Mouse (Mus musculus): ENCODE results near the gene Stmn1. TPM values are rescaled to one million over a fixed set of nuclear protein-coding genes. Genes with fewer than 3 reads are reported as not detected.

Gene Stmn1
- polyA plus RNA-seq, 1 experiment from 2014 or later, result 1,653 TPM

GRCm38 (mm10) chr4:134465789-134466188, 2.3 kb upstream of the Stmn1 start:
- 44% methylated on average over 12 of the region's 12 CpGs for WGBS
- H3K4me3 ChIP-seq (ENCODE audit: low read depth, low read length), result no peak overlapping the region

GRCm38 (mm10) chr4:134466381-134467262, 1.5 kb upstream of the Stmn1 start:
- H3K4me1 ChIP-seq (ENCODE audit: control insufficient read depth, insufficient read depth, low read length), result peaks cover 2% of the 10 kb centered on the region; the same call in 1 of the 2 replicates
- H3K27ac ChIP-seq (ENCODE audit: low read length), result no peak overlapping the region
- peaks cover 10% of the 10 kb centered on the region for H3K36me3 ChIP-seq (ENCODE audit: control insufficient read depth, insufficient read depth, low read length)
- no peaks in the 10 kb centered on the region for H3K27me3 ChIP-seq (ENCODE audit: control insufficient read depth, insufficient read depth, low read length)
- H3K4me3 ChIP-seq (ENCODE audit: low read depth, low read length), result peak overlapping the region; percentile 94; the same call in 1 of the 2 replicates
- no peak overlapping the region for H3K4me2 ChIP-seq (replicated peaks; ENCODE audit: low read depth, low read length)
- no peak overlapping the region for H3K9ac ChIP-seq (replicated peaks; ENCODE audit: low read depth, low read length)
- H3K9me3 ChIP-seq (ENCODE audit: control insufficient read depth, low read depth, low read length), result no peaks in the 10 kb centered on the region
- WGBS, result 57% methylated on average over 11 of the region's 11 CpGs
- ATAC-seq (ENCODE audit: insufficient number of reproducible peaks, insufficient read depth, low FRiP score, low read depth), result no peak

More at GRCm38 (mm10) chr4:134465789-134466188, 2.3 kb upstream of the Stmn1 start:
- ATAC-seq (ENCODE audit: insufficient number of reproducible peaks, insufficient read depth, low FRiP score, low read depth), result no peak
- H3K27me3 ChIP-seq (ENCODE audit: control insufficient read depth, insufficient read depth, low read length), result no peaks in the 10 kb centered on the region
- H3K4me1 ChIP-seq (ENCODE audit: control insufficient read depth, insufficient read depth, low read length), result peaks cover 2% of the 10 kb centered on the region; the same call in 1 of the 2 replicates
- no peak overlapping the region for H3K4me2 ChIP-seq (replicated peaks; ENCODE audit: low read depth, low read length)
- peaks cover 1% of the 10 kb centered on the region; the same call in 1 of the 2 replicates for H3K36me3 ChIP-seq (ENCODE audit: control insufficient read depth, insufficient read depth, low read length)
- no peak overlapping the region for H3K9ac ChIP-seq (replicated peaks; ENCODE audit: low read depth, low read length)
- H3K27ac ChIP-seq (ENCODE audit: low read length), result no peak overlapping the region
- H3K9me3 ChIP-seq (ENCODE audit: control insufficient read depth, low read depth, low read length), result no peaks in the 10 kb centered on the region

DNA sequence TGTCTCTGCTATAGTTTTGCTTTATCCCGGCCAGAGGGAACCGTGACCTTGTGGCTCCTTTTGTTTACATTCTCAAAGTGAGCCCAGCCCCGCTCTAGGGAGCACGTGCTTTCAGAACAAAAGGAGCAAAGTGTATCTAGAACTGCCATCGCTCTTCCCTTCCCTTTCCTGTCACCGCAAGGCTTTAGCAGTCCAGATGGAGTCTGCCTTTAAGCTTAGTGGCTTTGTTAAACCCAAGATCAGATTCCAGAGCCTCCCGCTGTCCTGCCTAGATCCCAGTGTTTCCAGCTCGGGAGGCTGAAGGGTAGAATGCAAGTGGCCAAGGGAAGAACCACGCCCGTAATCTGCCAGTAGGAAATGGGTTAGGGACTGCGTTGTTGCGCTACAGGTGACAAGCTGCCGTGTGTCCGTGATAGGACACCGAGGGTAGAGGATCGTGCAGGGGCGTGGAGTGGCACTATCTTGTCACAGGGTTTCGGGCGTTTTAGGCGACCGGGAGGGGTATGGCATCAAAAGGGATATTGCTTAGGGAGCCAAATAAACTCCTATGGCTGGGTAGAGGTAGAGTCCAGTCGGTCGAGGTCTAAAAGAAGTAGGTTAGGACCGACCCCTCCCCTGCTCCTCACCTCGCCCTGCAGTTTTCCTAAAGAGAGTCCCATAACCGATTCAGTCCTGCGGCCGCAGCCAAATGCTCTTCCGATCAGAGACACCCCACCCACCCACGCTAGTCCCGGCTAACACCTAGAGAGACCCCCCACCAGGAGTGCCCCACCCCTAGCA, 495 bp upstream of the Stmn1 start:
- ATAC-seq (ENCODE audit: insufficient number of reproducible peaks, insufficient read depth, low FRiP score, low read depth), result no peak; the same call in 1 of the 2 replicates
- H3K27ac ChIP-seq (ENCODE audit: low read length), result peak overlapping the region; percentile 4; the same call in 1 of the 2 replicates
- H3K9me3 ChIP-seq (ENCODE audit: control insufficient read depth, low read depth, low read length), result no peaks in the 10 kb centered on the region
- peak overlapping the region; percentile 94 for H3K4me3 ChIP-seq (ENCODE audit: low read depth, low read length)
- H3K4me2 ChIP-seq (replicated peaks; ENCODE audit: low read depth, low read length), result peak overlapping the region; percentile 88
- peaks cover 20% of the 10 kb centered on the region for H3K36me3 ChIP-seq (ENCODE audit: control insufficient read depth, insufficient read depth, low read length)
- H3K4me1 ChIP-seq (ENCODE audit: control insufficient read depth, insufficient read depth, low read length), result peaks cover 2% of the 10 kb centered on the region; the same call in 1 of the 2 replicates
- H3K27me3 ChIP-seq (ENCODE audit: control insufficient read depth, insufficient read depth, low read length), result no peaks in the 10 kb centered on the region
- WGBS, result 0% methylated on average over 31 of the region's 31 CpGs
- peak overlapping the region; percentile 43 for H3K9ac ChIP-seq (replicated peaks; ENCODE audit: low read depth, low read length)

GRCm38 (mm10) chr4:134468578-134469266, 602 bp downstream of the Stmn1 start:
- Histone ChIP-seq H3K27me3 (ENCODE audit: control insufficient read depth, insufficient read depth, low read length) (no peaks in the 10 kb centered on the region), H3K4me3 (ENCODE audit: low read depth, low read length) (peak overlapping the region; percentile 94), H3K36me3 (ENCODE audit: control insufficient read depth, insufficient read depth, low read length) (peaks cover 26% of the 10 kb centered on the region), H3K27ac (ENCODE audit: low read length) (peak overlapping the region; percentile 96), H3K4me1 (ENCODE audit: control insufficient read depth, insufficient read depth, low read length) (peaks cover 2% of the 10 kb centered on the region; the same call in 1 of the 2 replicates), H3K9me3 (ENCODE audit: control insufficient read depth, low read depth, low read length) (no peaks in the 10 kb centered on the region), H3K9ac (replicated peaks; ENCODE audit: low read depth, low read length) (peak overlapping the region; percentile 94), H3K4me2 (replicated peaks; ENCODE audit: low read depth, low read length) (peak overlapping the region; percentile 88)
- under 1% methylated on average over 68 of the region's 68 CpGs for WGBS
- peak; percentile 88 for ATAC-seq (ENCODE audit: insufficient number of reproducible peaks, insufficient read depth, low FRiP score, low read depth)

DNA sequence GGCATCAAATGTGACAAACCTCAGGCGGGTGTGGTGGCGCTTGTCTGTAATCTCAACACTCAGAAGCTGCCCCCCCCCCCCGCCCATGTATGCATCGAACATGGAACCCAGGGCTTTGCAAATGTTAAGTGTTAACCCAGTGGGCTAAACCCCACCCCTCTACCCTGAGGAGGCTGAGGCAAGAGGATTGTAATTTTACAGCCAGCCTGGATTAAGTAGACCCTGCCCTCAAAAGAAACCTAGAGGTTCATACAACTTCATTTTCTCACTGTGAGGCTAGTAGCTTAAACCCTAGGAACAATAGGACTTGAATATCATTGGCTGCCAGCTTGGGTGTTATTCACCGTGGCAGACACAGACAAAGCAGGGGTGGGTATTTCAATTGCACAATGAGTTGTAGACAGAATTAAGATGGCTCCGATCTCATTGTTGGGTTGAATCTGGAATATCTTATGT, 1.2 kb downstream of the Stmn1 start:
- Histone ChIP-seq H3K4me1 (ENCODE audit: control insufficient read depth, insufficient read depth, low read length) (peaks cover 2% of the 10 kb centered on the region; the same call in 1 of the 2 replicates), H3K27ac (ENCODE audit: low read length) (peak overlapping the region; percentile 13; the same call in 1 of the 2 replicates), H3K9ac (replicated peaks; ENCODE audit: low read depth, low read length) (peak overlapping the region; percentile 94), H3K4me3 (ENCODE audit: low read depth, low read length) (peak overlapping the region; percentile 94), H3K4me2 (replicated peaks; ENCODE audit: low read depth, low read length) (peak overlapping the region; percentile 88), H3K36me3 (ENCODE audit: control insufficient read depth, insufficient read depth, low read length) (peaks cover 32% of the 10 kb centered on the region), H3K9me3 (ENCODE audit: control insufficient read depth, low read depth, low read length) (no peaks in the 10 kb centered on the region), H3K27me3 (ENCODE audit: control insufficient read depth, insufficient read depth, low read length) (no peaks in the 10 kb centered on the region)
- no peak for ATAC-seq (ENCODE audit: insufficient number of reproducible peaks, insufficient read depth, low FRiP score, low read depth)
- 15% methylated on average over 6 of the region's 6 CpGs for WGBS

DNA sequence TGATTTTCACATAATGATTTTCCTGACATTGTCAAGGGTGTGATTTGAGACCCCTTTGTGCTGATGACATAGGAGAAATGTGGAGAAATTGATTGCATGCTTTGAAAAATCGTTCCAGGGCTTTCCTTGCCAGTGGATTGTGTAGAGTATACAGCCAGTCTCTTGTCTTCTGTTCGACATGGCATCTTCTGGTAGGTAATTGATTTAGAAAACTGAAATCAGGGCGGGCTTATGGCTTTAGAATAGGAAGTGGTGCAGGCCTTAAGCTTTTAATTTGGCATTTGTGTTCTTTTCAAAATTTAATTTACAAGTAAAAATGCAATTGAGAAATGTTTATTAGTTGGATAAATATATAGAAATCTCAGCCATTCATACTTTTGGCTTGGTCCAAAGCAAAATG, 1.9 kb downstream of the Stmn1 start:
- H3K4me1 ChIP-seq (ENCODE audit: control insufficient read depth, insufficient read depth, low read length), result peaks cover 2% of the 10 kb centered on the region; the same call in 1 of the 2 replicates
- ATAC-seq (ENCODE audit: insufficient number of reproducible peaks, insufficient read depth, low FRiP score, low read depth), result no peak
- no peaks in the 10 kb centered on the region for H3K9me3 ChIP-seq (ENCODE audit: control insufficient read depth, low read depth, low read length)
- no peaks in the 10 kb centered on the region for H3K27me3 ChIP-seq (ENCODE audit: control insufficient read depth, insufficient read depth, low read length)
- H3K4me2 ChIP-seq (replicated peaks; ENCODE audit: low read depth, low read length), result peak overlapping the region; percentile 88
- no peak overlapping the region for H3K27ac ChIP-seq (ENCODE audit: low read length)
- peak overlapping the region; percentile 94; the same call in 1 of the 2 replicates for H3K9ac ChIP-seq (replicated peaks; ENCODE audit: low read depth, low read length)
- H3K36me3 ChIP-seq (ENCODE audit: control insufficient read depth, insufficient read depth, low read length), result peaks cover 38% of the 10 kb centered on the region
- WGBS, result 51% methylated on average over 3 of the region's 3 CpGs
- peak overlapping the region; percentile 94 for H3K4me3 ChIP-seq (ENCODE audit: low read depth, low read length)

DNA sequence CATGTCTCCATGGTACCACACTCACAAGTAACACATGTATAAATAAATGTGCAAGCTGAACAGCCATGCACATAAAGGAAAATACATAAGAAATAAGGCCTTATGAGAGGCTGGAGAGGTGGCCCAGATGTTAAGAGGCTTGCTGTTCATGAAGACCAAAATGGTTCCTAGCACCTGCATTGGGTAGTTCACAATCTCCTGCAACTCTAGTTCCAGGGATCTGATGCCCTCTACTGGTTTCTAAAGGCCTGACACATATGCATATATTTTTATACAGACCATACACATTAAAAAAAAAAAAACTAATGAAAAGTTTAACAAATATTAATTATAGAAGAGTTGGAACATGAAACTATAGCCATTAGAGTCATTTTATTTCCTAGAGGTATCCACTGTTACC, 3.3 kb downstream of the Stmn1 start:
- no peak overlapping the region for H3K9ac ChIP-seq (replicated peaks; ENCODE audit: low read depth, low read length)
- no peak overlapping the region for H3K4me3 ChIP-seq (ENCODE audit: low read depth, low read length)
- no peak for ATAC-seq (ENCODE audit: insufficient number of reproducible peaks, insufficient read depth, low FRiP score, low read depth)
- H3K27me3 ChIP-seq (ENCODE audit: control insufficient read depth, insufficient read depth, low read length), result no peaks in the 10 kb centered on the region
- H3K36me3 ChIP-seq (ENCODE audit: control insufficient read depth, insufficient read depth, low read length), result peaks cover 48% of the 10 kb centered on the region
- no peaks in the 10 kb centered on the region for H3K9me3 ChIP-seq (ENCODE audit: control insufficient read depth, low read depth, low read length)
- peaks cover 2% of the 10 kb centered on the region; the same call in 1 of the 2 replicates for H3K4me1 ChIP-seq (ENCODE audit: control insufficient read depth, insufficient read depth, low read length)
- H3K27ac ChIP-seq (ENCODE audit: low read length), result no peak overlapping the region
- H3K4me2 ChIP-seq (replicated peaks; ENCODE audit: low read depth, low read length), result no peak overlapping the region

GRCm38 (mm10) chr4:134473764-134474163, 5.6 kb downstream of the Stmn1 start:
- 66% methylated on average over 4 of the region's 4 CpGs for WGBS
- no peaks in the 10 kb centered on the region for H3K9me3 ChIP-seq (ENCODE audit: control insufficient read depth, low read depth, low read length)
- peaks cover 48% of the 10 kb centered on the region for H3K36me3 ChIP-seq (ENCODE audit: control insufficient read depth, insufficient read depth, low read length)
- no peaks in the 10 kb centered on the region for H3K4me1 ChIP-seq (ENCODE audit: control insufficient read depth, insufficient read depth, low read length)
- no peaks in the 10 kb centered on the region for H3K27me3 ChIP-seq (ENCODE audit: control insufficient read depth, insufficient read depth, low read length)
- no peak overlapping the region for H3K9ac ChIP-seq (replicated peaks; ENCODE audit: low read depth, low read length)
- no peak overlapping the region for H3K4me3 ChIP-seq (ENCODE audit: low read depth, low read length)
- H3K27ac ChIP-seq (ENCODE audit: low read length), result no peak overlapping the region
- no peak overlapping the region for H3K4me2 ChIP-seq (replicated peaks; ENCODE audit: low read depth, low read length)
- ATAC-seq (ENCODE audit: insufficient number of reproducible peaks, insufficient read depth, low FRiP score, low read depth), result no peak

Measured in stomach, embryonic 14.5 days (tissue).